Mouse (Mus musculus): ENCODE measurements around the gene Nrg4.
"Not testable (repeated sequence)": the region's sequence is repeated elsewhere in the genome, so short reads cannot be mapped to it uniquely, and the experiment has no call there.

The Nrg4 gene

DNA sequence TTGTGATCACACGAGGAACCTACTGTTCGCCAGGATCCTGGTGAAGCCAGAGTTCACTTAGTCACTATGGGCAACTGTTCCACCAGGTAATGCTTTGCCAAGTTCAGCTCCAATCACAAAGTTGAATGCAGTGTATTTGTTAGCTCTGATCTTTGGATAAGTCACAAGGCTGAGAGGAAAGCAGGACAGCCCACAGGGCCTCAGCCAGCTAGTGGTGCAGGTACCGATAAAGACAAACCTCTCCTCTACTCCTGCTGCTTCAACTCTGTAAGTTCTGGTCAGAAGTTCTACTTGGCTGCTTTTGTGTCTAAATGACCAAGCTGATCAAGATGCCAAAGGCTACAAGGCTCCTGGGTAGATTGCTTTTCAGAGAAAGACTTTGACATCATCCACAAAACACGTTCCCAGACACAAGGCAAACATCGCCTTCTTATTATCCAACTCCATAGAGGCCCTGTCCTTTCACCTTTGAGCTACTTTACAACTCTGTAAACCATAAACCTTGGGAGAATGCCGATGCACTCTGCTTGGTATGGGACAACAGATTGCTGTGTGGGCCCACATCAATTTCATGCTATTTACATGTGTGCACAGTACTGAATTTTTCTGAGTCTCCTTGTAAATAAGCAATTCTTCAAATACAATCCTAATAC lies 75.9 kb downstream of the Nrg4 start:
- no peak for DNase-seq (ENCODE audit: low spot score)

DNA sequence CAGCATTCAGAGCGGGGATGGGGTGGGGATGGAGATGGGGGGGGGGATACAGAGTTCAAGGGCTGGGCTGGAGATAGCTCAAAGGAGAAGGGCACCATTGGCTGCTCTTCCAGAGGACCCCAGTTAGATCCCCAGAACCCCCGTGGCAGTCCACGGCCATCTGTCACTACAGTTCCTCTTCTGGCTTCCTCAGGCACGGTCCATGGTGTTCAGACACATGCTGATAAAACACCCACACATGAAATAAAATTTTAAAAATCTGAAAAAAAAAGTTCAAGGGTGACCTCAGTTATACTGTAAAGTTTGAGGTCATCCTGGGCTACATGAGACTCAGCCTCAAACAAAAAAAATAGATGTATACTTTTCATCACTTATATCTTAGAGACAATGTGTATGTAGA lies 78.2 kb downstream of the Nrg4 start:
- no peak for DNase-seq (ENCODE audit: low spot score)

DNA sequence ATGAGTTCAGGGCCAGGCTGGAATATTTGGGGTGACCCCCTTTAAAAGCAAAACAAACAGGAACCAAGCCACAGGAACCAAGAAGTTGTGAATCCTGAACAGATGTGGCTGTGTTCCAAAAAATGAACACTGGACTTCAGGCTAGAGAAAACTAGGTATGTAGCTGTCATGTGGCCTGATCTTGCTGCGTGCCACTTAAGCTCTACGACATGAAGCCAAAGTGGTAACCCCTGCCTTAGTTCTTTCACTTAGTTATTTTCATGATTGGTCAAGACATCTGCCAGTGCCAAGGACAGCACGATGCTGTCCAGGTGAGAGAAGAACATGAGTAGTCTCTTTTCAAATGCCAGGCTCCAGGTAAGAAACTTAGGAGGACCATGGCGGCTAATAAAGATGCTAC lies 79.7 kb downstream of the Nrg4 start:
- no peak for DNase-seq (ENCODE audit: low spot score)

DNA sequence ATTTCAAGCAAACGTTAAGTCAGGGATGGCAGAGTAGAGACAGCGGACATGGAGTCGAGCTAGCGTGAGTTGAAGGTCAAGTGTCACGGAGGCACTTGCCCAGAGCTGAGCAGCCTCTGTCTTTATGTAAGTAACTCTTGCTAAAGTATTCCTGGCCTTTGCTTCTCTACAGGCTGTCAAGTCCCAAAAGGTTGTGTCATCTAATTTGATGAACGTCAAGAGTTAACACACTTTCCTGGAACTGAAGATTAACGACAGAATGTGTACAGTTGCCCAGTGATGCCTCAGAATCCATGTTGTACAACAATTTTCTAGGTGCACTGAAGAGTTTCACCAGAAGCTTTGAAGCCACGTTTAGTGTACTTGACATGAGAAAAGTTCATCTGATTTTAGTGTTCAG lies 80.2 kb downstream of the Nrg4 start:
- DNase-seq (ENCODE audit: low spot score), result no peak

DNA sequence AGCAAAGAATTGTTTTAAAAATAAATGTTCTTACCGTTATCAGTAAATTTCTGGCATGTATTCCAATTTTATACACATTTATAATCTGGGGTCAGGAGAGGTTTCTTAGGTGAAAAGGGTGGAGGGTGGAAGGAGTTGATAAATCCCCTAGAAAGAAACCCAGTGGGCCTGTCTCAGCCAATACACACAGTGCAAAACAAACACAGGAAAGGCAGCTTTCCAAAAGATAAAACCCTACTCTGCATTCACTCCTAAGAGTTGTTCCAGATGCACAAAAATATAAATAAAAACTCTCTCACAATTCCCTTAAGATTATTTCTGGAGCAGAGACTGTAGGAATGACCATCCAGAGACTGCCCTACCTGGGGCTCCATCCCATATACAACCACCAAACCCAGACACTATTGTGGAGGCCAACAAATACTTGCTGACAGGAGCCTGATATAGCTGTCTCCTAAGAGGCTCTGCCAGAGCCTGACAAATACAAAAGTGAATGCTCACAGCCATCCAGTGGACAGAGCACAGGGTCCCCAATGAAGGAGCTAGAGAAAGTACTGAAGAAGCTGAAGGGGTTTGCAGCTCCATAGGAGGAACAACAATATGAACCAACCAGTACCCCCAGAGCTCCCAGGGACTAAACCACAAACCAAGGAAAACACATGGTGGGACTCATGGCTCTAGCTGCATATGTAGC lies 81.4 kb downstream of the Nrg4 start:
- DNase-seq (ENCODE audit: low spot score), result not testable (repeated sequence)

DNA sequence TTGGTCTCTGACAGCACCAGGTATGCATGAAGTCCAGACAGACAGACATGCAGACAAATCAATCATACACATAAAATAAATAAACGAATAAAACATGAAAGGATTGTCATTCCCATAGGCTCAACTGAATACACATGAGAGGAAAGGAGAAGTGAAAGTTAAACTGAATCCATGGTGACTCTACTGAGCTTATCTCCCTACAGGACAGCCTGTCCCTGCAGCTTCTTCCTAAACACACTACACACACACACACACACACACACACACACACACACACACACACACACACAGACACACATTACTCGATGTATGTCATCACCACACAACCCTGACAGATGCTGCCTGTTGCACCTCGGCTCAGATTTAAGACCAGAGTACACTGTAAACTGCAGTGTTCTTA lies 82.6 kb downstream of the Nrg4 start:
- no peak for DNase-seq (ENCODE audit: low spot score)

DNA sequence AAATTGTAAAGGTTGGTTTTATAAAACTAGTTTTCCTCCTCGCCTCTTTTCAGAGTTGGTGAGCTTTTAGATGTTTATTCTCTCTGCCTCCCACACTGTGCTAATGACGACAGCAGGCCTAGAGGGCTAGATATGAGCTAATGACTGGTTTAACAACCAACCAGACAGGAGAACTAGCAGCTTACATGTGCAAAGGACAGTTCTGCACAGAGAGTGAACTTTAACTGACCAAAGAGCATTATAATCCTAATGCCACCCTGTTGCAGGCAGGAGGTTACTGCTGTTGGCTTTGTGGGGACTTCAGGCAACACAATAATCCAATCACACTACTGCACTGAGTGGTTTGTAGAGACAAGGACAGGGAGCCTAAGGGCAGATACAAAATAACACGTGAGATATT lies 83.4 kb downstream of the Nrg4 start:
- DNase-seq (ENCODE audit: low spot score), result no peak

DNA sequence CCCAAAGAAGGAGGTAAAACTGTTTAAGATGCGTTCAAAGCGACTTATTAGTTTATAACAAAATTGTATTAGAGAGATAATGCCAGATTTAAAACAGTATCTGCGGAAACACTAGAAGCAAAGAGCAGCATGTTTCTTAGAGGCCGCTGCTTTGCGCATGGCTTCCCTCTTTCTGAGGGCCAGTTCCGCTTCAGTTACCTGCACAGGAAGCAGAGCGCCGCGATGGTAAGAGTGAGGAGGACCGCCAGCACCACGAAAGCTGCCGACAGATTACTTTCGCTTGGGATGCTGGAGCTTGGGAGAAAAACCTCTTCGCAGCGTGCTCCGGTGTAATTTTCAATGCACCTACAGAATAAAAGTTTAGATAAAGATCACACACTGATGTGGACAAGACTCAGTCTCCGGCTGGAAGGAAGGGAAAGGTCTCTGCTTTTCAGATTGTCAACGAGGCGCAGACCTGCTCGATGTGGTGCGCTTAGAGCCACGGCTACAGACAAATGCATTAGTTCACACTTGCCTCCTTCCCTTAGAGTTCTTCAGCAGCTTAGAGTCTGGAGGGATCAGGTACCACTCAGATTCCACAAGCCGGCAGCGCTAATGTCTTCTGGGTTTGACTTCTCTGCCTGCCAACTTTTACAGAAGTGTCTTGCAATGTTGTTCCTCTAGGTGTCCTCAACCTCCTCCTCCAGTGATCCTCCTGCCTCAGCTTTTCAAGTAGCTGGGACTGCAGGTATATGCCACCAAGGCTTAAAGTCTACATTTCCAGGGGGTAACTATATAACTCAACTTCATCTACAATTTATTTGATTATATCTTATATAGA lies 84.6 kb downstream of the Nrg4 start:
- DNase-seq (ENCODE audit: low spot score), result no peak

DNA sequence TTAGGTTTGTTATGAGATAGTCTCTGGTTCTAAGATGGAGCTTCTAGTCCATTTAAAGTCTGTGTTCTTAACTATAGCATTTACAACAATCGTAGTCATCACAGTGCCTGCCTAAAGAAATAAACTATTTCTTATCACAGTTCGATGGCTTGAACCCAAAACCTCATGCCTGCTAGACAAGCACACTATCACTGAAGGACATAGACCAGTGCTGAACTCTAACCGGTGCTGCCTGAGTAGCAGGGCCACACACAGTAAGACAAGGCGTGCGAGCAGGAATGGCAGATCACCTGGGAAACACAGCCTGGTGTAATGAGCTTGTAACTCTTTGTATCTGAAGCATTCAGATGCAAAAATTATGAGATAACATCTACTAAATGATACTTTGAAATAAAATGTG lies 85.8 kb downstream of the Nrg4 start:
- DNase-seq (ENCODE audit: low spot score), result no peak

DNA sequence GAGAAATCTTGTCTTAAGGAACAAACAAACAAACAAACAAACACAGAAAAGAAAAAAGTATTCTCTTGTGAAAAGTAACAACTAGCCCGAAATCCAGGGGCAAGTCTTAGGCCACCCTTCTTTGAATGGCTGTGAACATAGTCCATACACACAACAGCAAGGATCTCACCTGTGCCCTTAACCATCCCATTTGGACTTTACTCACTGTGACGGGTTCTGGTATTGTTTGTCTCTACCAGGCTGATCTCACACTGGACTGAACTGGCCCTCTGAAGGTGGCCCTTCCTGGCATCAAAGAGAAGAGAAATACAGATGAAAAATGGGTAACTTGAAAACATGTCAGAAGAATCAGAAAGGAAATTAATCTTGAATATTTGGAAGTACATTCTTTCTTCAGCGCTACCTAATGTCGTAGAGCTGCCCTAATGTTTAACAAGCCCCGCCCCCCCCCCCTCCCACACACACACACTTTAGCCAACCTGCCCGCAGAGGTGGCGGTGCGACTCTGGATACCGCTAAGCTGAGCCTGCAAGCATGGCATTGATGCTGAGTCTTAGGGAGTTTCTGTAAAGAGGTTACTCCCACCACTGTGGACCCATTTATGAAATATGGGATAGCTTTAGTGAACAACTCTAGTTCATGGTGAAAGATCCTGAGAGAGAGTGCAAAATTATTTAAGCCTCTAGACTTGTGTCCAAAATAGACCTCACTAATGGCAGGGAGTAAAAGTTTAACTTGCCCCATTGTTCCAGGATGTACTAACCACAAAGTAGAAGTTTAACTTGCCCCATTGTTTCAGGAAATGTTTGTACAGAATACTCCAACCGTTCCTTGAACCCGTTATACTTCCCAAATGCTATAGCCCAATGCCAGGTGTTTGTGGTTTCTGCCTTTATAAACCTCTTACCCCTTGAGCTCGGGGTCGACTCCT lies 90.1 kb downstream of the Nrg4 start:
- DNase-seq (ENCODE audit: low spot score), result no peak

DNA sequence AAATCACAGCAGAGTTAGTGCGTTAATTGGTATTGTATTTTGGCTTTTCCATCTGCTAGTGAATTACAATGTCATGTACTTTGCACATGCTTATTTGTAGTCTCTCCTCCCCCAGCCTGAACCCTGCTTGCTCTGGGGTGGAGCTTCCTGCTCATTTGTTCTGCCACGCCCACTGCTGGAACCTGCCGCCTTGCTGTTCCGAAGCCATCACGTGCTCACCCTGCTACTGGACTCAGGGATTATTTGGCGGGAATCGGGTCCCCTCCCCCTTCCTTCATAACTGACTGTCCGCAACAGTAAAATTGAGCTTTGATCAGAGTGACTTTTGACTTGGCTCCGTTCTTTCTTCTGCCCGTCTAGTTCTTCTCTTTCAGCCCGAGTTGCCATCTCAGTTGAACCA lies 93.6 kb downstream of the Nrg4 start:
- not testable (repeated sequence) for DNase-seq (ENCODE audit: low spot score)

DNA sequence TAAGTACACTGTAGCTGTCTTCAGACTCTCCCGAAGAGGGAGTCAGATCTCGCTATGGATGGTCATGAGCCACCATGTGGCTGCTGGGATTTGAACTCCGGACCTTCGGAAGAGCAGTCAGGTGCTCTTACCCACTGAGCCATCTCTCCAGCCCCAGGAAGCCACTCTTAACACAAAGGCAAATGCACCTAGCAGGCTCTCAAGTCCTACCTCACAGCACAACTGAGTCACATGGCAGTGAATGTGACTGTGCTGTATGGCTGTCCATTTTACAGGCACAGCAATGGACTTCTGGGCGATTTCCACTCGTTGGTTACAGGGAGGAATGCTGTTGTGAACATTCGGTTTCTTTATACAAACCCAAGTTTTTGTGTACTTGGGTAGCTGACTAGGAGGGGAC lies 94.1 kb downstream of the Nrg4 start:
- no peak for DNase-seq (ENCODE audit: low spot score)

DNA sequence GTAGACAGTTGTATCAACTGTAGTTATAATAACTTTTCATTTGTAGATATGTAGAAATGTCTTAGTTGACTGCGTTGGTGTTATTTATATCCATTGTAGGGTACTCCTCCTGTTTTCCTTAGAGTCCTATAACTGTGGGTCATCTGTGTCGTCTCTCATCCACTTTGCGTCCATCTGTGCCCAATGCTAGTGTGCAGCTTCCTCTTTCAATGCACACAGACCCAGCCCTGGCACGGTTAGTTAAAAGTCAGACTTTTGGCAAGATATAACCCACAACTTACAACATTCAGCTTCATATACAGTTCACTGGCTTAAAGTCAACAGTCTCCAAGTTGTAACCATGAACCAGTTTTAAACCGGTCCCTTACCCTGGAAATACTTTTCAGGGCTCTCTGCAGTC lies 94.5 kb downstream of the Nrg4 start:
- no peak for DNase-seq (ENCODE audit: low spot score)

DNA sequence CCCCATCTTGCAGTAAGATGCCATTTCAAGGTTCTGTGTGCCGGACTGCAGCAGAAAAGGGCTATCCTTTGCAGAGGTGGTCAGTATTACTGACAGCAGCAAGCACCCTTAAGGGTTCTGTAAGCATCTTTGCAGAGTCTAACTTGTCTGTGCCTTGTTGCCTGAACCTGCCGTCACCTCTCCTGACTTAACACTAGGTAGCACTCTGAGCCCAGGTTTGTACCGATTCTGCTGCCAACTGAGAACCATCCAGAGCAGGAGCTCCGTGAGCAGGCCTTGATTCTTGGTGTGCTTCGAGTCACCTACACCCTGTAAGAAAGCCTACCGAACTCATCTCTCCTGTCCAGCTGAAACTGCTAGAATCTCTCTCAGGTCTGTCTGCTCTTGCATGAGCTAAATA lies 95.1 kb downstream of the Nrg4 start:
- DNase-seq (ENCODE audit: low spot score), result no peak

DNA sequence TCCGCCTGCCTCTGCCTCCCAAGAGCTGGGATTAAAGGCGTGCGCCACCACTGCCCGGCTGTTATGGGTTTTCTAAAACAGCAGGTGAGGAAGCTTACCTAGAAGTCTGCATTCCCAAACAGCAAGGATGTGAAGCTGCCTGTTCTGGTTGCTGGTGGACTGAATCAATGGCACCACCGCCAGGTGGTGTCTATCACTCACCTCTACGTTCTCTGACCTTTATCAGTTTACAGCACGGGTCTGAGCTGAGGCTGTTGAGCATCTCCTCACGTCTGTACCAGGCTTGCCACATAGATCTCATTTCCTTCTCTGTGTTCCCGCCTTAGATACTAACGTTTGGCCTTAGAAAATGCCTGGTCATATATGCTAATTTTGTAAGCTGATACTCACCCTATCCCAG lies 97.6 kb downstream of the Nrg4 start:
- DNase-seq (ENCODE audit: low spot score), result no peak

DNA sequence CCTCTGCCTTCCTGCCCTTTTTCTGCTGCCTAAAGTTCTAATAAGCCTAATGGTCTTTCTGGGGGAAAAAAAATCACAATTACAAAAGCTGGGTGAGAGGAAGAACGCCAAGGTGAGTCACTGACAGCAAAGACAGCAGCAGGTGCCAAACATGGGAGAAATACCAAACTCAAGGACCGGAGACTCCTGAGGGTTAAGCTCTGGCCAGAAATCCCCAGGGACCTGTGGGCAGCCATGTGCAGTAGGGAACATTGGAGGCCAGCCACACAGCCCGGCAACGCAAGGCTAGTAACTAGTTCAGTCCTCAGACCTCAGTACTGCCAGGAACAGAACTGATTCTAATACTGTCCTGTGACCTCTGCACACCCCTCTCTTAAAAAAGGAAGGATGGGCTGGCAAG lies 98.5 kb downstream of the Nrg4 start:
- DNase-seq (ENCODE audit: low spot score), result no peak

DNA sequence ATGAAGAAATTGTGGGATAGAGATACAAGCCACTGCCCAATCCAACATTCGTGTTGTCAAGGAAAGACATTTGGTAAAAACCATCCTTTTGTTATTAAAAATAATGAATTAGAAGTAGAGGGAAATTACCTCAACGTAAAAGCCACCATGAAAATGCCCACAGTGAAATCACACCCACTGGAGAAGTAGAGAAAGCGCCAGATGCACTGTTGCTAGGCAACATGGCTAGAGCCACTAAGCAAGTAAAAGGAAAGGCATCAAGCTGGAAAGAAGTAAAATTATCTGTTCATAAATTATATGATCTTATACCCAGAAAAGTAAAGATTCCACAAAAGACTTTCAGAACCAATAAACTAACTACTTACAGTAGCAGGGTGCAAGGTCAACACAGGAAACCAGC lies 100.4 kb downstream of the Nrg4 start:
- DNase-seq (ENCODE audit: low spot score), result no peak

DNA sequence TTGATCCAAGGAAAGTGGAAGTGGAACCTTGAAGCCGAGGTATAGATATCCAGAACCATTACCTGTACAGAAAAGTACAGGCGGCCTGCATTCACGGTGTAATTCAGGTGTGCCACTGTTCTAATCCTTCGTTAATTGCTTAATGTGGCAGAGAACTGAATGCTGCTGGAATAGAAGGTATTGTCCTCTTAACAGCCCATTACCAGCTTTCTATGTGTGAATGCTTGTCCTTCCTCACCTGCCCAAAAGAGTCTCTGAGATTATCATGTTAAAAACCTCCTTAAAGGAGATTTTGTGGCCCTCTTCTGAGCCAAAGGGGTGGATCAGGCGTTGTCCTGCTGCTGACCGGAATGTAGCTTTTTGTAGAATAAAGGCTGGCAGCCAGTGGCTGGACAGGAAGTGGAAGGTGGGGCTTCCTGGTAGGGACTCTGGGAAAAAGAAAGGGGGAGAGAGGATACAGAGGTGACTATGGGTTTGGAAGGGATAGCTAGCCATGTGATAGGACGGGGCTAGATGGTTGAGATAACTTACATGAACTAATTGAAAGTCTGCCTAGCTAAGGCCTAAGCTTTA lies 101.4 kb downstream of the Nrg4 start:
- DNase-seq (ENCODE audit: low spot score), result no peak

DNA sequence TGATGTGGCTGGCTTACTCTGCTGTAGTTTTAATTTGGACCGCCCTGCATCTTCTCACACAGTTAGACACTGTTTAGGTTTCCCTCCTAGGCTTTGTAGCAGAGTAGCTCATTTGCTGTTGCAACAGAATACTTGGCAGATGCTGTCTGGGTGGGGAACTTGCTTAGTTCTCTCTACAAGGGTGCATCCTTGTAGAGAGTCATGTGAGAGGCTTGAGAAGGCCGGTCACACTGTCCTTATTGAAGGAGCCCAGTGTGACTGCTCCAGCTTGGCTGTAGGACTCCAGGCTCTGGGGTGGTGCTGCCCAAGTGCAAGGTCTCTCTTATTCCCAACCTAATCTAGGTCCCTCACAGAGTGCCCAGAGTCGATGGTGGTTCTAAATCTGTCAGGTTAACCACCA lies 109.3 kb downstream of the Nrg4 start:
- DNase-seq (ENCODE audit: low spot score), result no peak

DNA sequence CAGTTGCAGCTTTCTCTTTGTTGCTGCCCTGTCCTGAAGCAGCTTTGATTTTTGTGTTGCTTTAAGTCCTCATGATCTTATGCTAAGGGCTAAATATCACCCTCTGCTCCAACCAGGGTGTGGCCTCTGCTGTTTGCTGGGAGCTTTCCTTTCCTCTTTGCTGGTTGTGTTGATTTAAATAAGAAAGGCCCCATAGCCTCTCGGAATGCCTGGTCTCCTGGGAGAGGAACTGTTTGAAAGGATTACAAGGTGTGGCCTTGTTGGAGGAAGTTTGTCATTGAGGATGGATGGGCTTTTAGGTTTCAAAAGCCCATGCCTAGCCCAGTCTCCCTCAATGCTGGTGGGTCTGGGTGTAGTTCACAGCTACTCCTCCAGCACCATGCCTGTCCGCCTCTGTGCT lies 110.6 kb downstream of the Nrg4 start:
- no peak for DNase-seq (ENCODE audit: low spot score)

DNA sequence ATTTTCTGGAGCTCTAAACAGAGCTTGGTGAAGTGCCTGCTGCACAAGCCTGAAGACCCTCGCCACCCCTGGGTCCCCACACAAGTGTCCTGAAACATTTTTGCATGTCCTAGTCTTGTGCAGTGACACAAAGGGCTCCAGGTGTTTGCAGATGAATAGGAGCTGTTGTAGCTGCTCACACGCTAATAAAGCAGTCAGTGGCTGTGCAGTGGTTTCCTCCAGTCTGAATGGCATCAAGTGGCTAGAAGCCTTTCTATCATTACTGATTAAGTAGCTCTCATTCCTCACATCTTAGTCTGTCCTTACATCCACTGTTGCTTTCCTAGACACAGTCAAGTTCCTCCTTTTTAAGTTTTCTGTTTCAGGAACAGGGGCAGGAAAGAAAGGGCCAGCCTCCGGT lies 111.0 kb downstream of the Nrg4 start:
- no peak for DNase-seq (ENCODE audit: low spot score)

DNA sequence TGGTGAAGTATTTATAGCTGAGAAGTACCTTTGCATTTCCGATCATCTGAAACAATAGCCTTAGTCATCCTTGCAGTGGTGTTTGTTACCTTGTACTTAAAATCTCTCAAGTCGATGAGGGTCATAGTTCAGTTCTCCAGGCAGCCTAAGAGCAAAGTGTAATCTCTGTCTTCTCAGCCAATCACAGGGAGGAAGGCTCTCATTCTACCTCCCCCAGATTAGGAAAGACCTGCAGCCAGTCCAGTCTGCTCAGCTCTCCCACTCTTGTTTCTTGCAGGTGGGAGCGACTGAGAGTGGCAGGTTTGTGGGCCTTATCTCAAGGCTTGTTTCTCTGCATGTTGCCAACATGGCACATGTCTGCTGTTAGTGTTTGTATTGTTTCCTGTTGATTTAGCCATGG lies 111.6 kb downstream of the Nrg4 start:
- DNase-seq (ENCODE audit: low spot score), result no peak

Measured in urinary bladder, postnatal 10 days (tissue).